Mouse (Mus musculus): ENCODE results near the gene Krt90. TPM values are rescaled to one million over a fixed set of nuclear protein-coding genes. Genes with fewer than 3 reads are reported as not detected.

Krt90 gene
- total RNA-seq (2017), result not detected in 2 replicates

DNA sequence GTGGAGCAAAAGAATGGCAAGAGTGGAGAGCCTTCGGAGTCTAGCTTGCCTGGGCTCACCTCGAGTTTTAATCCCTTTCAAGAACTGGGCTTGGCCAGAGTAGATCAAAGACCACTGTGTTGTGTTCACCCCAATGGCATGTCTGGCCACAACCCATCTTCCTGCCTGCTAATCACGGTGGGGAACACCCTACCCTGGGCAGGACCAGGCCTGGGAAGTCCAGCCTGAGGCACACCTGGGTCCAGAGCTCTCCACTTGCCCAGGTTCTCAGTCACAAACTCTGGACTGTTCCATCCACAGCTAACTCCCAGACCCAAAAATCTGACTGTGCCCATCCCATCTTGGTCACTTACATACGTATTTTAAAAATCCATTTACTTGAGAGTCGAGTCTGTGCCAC lies at the start of gene Krt90:
Gene Krt90, minus strand, starts transcription at position 101 of the 400 bp plus-strand sequence.
- no peak for ATAC-seq (replicated peaks; ENCODE audit: low read depth, poor library complexity, severe bottlenecking)

DNA sequence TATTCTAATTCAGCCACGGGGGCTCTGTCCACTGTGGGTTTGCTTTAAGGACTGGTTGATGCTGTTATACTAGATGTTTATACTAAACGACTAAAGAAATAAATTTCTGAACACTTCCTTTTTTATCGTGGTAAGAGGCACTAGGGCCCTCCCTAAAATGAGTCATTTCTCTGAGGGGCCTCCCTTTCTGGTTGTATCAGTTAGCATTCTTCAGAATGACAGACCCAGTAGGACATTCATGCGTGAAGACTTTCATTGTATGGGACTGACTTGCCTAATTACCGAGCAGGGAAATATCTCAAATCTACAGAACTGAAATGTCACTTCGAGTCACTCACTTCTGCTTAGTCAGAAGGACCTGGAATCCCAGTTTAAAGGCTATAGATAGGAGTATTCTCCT lies 36.4 kb upstream of the Krt90 start:
- no peak for ATAC-seq (replicated peaks; ENCODE audit: low read depth, poor library complexity, severe bottlenecking)

DNA sequence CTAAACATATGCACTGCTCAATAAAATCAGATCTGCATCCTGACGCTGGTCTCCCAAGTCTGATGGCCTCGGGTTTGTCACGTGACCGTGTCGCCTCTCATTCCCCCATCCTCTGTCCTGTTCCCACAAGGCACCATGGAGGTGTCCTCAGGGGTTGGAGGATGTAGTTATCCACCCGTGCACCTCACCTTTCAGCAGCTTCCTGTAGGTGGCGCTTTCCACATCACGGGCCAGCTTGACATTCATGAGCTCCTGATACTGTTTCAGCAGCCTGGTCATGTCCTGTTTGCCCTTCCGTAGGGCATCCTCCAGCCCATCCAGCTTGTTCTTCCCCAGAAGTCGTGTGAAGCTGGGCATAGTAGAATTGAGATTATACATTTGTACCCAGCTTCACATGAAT lies 25.5 kb upstream of the Krt90 start:
- ATAC-seq (replicated peaks; ENCODE audit: low read depth, poor library complexity, severe bottlenecking), result peak; percentile 42; the same call in 1 of the 2 replicates

DNA sequence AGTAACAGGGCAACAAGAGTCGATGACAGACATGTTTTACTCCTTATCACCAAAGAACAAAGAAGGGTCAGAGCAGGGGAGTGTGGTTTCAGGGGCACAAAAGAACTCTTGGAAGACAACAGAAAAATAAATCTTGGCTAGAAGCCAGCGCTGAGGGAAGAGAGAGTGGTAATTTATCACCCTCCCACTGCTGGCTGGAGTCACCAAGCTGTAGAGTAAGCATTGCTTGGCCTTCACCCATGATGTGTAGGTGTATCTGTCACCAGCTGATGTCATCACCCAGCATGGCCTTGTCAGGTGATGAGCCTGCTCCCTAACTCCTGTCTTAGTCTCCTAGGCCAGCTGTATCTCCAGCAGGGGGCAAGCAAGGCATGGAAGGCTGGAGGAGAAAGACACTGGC lies 21.7 kb upstream of the Krt90 start:
- no peak for ATAC-seq (replicated peaks; ENCODE audit: low read depth, poor library complexity, severe bottlenecking)

DNA sequence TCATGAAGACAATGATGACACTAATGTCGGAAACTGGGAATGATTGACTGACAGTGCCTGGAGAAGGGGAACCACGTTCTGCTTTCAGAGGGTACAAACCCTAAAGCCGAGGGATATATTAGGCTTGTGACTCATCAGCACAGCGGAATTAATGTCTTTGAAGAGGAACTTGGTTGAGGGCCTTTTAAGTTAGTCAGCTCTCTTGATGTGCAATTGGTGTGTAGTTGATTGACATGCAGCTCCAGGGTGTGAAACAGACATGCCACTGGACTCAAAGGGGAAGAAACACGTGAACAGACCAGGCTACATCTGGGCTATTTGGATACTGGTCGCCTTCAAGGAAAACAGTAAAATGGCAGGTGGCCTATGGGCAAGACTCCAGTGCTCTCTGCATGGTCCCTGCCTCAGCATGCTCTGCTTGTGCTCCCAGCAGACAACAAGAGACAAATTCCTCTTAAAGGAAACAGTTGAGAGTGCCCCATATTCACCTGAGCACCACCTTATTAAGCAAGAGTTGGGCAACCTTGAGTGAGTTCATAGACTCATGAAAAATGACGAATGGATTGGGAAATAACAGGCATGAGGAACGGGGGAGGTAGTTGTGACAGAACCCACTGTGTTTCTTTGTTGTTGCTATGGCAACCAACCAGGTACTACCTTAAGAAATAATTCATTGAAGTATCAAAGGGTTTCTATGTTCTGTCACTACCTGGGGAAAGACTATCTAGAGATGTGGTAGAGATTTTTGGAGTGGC lies 20.6 kb upstream of the Krt90 start:
- no peak for ATAC-seq (replicated peaks; ENCODE audit: low read depth, poor library complexity, severe bottlenecking)

DNA sequence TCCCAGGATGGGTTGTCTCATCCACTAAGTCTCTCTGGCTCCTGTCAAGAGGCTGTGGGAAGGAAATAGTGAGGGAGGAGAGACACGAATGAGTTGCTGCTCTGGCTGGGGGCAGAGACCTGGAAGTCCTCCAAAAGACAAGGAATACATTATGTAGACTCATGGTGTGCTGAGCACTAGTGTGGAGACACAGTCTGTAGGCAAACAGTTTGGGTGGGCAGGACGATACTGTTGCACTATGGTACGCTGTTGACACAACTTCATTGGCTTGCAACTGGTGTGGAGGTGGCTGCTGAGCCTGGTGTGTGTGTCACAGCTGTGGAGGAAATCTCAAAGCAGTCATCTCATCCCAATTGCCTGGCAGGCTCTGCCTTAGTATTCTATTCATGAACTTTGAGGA lies 19.0 kb upstream of the Krt90 start:
- ATAC-seq (replicated peaks; ENCODE audit: low read depth, poor library complexity, severe bottlenecking), result no peak

DNA sequence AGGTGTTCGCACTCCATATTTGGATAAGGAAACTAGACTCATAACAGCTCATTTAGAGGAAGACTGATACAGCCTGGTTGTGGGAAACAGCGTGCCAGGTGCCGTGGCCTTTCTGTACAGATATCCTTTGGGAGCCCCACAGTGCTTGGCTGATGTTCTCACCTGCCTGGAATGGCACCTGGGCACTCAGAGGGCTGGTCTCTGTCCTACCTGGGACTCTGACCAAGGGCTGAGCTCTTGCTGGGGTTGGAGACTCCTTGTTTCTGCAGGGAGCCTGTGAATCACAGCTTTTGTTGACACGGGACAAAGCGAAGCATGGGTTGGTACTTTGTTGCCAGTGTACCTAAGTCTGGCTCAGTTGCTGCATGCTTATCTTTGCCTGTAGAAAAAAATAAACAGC lies 12.8 kb upstream of the Krt90 start:
- no peak for ATAC-seq (replicated peaks; ENCODE audit: low read depth, poor library complexity, severe bottlenecking)

DNA sequence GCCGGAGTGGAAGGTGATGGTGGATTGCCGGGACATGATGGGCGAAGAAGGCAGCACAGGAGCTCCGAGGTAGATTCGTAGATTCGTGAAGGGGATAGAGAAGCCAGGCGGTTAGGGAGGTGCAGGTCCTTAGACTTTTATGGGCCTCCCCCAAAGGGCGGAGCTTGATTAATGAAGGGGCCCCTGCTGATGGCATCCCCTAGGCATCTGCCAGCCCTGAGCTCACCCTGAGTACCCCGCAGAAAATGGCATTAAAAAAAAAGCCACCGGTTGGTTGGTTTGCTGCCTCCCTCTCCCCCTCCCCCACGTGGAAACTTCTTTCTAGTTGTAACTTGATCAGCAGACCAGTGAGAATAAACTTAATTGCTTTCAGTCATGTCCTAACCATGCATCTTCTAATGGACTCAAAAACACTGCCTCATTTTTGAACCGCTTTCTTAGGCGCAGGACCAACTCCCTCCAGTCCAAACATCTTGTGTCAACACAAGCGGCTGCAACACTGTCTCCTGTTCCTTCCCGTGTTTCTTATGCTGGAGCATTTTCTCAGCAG lies 11.1 kb upstream of the Krt90 start, which contains the start of gene Krt75:
Gene Krt75, minus strand, starts transcription at position 109 of the 550 bp plus-strand sequence.
- no peak for ATAC-seq (replicated peaks; ENCODE audit: low read depth, poor library complexity, severe bottlenecking)

DNA sequence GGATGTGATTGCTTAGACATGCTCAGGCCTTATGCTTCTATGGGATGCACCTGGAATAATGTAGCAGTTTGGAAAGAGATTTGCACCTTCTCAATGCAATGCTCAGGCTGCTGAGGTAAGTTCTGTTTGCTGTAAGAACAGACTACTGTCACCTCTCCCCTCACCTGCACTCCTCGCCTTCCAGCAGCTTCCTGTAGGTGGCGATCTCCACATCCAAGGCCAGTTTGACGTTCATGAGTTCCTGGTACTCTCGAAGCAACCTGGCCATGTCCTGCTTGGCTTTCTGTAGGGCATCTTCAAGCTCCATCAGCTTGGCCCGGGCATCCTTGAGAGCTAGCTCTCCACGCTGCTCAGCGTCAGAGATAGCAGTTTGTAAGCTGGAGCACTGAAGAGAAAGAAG lies 5.0 kb upstream of the Krt90 start:
- 0 out of 2 replicates have a peak, but pooled peaks have one; percentile 36 for ATAC-seq (replicated peaks; ENCODE audit: low read depth, poor library complexity, severe bottlenecking)

DNA sequence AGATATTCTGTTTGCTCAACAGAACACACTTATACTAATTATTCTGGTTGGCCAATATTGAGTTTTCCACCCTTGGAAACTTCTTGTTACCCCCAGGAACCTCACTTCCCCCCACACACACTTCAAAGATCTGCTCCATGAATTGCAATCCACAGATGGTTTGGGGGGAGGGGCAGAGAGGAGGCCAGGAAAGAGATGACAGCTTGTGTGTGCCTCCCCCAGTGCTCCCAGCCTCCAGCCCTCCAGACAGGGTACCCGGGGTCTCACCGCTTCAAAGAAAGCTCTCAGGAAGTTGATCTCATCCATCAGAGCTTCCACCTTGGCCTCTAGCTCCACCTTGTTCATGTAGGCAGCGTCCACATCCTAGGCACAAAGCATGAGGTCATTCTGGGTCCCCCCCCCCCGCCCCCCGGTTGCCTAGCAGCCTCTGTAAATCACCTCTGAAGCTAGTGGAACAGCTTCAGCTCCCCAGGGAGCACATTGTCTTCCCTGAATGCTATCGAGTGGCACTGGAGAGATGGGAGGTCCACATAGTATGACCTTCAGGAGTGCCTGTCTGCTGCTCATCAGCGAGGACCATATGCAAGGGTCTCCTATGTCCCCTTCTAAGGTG lies 4.6 kb downstream of the Krt90 start:
- no peak for ATAC-seq (replicated peaks; ENCODE audit: low read depth, poor library complexity, severe bottlenecking)

DNA sequence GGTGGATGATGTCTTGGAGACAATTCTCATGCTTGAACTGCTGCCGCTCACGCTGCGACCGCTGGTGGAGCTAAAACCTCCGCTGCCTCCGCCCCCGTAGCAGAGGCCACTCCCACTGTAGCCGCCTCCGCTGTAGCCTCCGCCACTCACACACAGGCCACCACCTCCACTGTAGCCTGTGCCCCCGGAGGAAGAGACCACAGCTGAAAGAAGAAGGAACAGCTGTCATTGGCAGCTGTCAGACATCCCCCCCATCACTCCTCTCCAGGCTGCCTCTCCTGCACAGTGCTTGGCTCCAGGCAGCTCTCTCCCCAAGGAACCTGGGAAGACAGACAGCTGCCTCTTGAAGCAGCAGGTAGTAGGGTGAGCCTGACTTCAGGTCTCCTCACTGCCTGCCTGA lies 9.6 kb downstream of the Krt90 start:
- peak; percentile 87 for ATAC-seq (replicated peaks; ENCODE audit: low read depth, poor library complexity, severe bottlenecking)

DNA sequence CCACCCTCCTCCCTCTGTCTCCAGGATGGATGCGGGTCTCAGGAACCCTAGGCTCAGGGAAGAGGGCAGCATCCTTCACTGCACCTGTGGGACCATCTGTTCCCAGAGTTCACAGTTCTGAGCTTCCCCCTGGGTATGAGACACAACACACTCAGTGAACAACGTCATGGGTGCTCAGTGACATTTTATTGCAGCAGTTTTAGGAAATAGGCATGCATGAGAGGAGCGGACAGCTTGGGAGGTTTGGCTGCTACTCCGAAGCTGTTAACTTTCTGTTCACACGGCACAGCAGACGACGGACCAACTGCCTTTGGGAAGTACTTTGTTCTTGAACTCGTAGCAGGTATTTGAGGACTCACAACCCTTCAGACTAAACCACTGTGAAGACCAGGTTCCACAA lies 10.6 kb downstream of the Krt90 start:
- no peak for ATAC-seq (replicated peaks; ENCODE audit: low read depth, poor library complexity, severe bottlenecking)

DNA sequence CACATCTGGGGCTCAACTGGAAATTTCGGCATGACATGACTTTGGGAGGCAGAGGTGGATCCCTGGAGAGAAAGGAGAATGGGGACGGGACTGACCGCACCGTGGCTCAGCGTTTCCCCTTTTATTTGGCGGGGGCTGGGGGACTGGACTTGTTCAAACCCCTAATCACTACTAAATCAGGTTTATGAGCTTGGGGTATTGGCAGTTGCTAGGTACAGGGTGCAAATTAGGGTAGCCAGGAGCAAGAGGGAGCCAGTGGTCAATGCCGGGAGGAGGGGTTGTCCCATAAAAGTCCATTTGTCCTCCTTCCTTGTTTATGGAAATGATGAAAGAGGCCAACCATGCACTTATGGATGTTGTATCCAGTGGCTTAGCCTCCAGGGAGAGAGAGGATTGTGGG lies 12.2 kb downstream of the Krt90 start, which contains the start of gene Krt82:
Gene Krt82, minus strand, starts transcription at position 101 of the 400 bp plus-strand sequence.
- ATAC-seq (replicated peaks; ENCODE audit: low read depth, poor library complexity, severe bottlenecking), result no peak

DNA sequence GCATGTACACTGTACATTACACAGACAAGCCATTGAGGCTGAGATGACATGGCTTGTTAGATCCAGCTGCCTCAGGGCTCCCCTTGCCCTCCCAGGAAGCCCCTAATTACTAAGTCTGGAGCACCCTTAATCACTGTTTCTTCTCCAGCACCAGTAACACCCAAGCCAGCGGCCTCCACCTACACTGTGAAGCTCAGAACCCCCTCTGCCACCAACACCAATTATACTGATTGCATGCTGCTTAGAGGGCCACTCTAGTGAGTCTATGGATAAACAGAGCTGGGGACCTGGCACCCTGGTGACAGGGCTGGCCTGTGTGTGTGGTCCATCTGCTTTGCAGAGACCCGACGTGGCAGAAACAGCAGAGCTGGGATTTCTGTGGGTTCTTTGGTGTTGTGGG lies 18.3 kb downstream of the Krt90 start:
- ATAC-seq (replicated peaks; ENCODE audit: low read depth, poor library complexity, severe bottlenecking), result no peak

DNA sequence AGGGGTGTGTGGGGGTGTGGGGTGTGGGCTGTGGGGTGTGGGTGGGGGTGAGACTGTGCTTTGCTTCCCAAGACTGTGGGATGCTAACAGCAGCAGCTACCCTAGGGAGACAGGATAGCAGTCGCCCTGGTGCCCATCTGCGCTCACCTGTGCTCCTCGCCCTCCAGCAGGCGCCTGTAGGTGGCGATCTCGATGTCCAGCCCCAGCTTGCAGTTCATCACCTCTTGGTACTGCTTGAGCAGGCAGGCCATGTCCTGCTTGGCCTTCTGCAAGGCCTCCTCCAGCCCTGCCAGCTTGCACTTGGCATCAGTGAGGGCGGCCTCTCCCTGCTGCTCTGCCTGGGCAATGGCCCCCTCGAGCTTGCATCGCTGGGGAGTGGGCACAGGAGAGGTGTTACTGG lies 20.2 kb downstream of the Krt90 start:
- ATAC-seq (replicated peaks; ENCODE audit: low read depth, poor library complexity, severe bottlenecking), result no peak

DNA sequence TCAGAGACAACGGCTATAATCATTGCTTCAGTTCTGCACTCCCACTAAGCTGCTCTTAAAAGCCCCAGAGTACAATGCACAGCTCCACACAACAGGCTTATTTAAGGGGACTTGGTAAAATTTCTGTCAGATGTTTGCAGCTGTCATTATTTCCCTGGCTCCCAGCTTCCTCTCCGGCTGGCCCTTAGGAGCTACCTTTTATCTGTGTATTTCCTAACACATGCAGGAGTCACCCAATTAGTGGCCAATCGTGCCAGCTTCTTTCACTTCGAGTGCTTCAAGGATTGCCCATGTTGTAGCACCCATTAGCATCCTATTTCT lies 24.2 kb downstream of the Krt90 start:
- no peak for ATAC-seq (replicated peaks; ENCODE audit: low read depth, poor library complexity, severe bottlenecking)

DNA sequence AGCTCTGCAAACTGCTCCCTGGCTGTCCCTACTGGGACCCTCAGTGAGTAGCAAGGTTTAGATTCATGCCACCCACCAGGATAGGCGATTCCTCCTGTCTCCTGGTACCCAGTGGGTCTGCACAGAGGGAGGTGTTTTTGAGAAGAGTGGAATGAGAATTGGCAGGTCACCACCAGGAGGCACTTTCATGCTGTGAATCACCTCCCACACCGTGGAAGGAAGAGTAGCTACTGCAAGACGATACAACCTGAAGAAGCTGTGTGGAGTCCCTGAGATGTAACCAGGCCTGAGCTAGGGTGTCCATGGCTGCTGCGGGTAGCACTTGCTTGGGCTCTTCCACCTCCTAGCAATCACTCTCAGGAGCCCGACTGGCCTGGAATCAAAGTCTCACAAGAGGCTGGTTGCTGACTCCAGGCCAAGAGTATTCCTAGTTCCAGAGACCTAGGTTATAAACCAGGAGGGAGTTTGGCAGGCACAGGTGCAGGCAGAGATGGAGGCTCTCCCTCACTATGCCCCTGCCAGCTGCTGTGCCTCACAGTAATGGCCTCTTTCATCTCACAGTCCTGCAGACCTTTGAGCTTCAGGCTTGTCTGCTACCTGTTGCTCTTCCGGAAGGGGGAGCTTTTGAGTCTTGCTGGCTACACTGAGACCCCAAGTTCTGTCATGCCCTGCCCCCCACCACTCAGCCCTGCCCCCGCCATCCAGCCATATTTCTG lies 24.7 kb downstream of the Krt90 start:
- no peak for ATAC-seq (replicated peaks; ENCODE audit: low read depth, poor library complexity, severe bottlenecking)

DNA sequence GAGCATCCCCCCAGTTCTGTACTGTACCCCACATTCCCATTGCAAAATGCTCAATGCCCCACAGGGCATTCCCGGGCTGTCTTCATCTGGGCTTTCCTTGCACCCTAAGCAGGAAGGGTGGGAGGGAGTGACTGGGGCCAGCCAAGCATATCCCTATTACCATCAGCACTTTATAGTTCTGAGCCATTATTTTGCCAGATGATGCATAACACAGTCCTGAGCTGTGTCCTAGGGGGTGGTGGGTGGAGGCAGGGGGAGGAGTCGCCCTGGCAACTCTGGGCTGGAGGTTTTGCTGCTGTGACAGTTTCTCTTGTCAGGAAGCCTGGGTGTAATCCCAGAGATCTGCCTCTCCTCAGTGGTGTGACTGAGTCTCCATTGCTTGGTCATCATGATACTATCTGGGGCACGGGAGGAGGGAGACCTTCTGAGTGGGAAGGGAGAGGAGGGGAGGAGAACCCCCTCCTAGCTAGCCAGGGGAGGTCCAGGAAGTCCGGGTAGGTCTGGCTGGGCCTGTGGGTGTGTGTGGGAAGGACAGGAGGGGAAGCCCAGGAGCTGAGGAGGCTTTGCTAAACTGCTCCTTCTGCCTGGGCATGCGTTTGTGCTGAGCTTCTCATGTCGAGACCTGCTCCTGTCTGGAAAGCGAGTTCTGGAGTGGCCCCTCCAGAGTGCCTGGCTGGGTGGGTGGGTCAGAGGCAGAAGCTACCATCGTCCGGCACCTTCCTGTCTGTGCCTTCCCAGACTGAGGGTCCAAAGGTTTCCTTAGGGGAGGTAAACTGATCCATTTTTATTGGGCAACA lies 26.5 kb downstream of the Krt90 start:
- no peak for ATAC-seq (replicated peaks; ENCODE audit: low read depth, poor library complexity, severe bottlenecking)

DNA sequence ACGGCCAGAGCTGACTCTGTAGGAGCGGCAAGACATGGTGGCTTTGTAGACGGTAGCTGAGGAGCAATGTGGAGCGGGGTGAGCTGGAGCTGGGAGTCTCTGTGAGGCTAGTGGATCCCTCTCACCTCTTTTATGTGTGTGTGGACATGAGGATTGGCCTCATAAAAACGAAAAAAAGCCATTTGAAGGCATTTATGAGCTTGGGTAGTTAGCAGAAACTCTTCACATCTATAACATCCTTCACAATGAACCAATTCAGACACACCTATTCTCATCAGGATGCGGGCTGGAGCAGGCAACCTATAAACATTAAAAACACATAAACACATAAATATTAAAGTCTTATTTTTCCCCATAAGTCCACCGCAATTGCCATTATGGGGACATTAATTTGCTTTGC lies 30.0 kb downstream of the Krt90 start, which contains the start of gene Krt84:
Gene Krt84, minus strand, starts transcription at position 101 of the 400 bp plus-strand sequence.
- no peak for ATAC-seq (replicated peaks; ENCODE audit: low read depth, poor library complexity, severe bottlenecking)
